Mouse (Mus musculus) heart, postnatal 0 days (tissue): ENCODE measurements around the gene Atmin.

Experiments
- CTCF ChIP-seq: IDR thresholded peaks from 2 replicates; pipeline ENCODE4 v1.5.1; 2016; ENCODE audit warnings: antibody characterized with exemption, control low read depth, low read depth
- EP300 ChIP-seq: IDR thresholded peaks from 2 replicates; pipeline ENCODE4 v1.6.1; 2016; ENCODE audit warnings: antibody characterized with exemption, low read depth

DNA sequence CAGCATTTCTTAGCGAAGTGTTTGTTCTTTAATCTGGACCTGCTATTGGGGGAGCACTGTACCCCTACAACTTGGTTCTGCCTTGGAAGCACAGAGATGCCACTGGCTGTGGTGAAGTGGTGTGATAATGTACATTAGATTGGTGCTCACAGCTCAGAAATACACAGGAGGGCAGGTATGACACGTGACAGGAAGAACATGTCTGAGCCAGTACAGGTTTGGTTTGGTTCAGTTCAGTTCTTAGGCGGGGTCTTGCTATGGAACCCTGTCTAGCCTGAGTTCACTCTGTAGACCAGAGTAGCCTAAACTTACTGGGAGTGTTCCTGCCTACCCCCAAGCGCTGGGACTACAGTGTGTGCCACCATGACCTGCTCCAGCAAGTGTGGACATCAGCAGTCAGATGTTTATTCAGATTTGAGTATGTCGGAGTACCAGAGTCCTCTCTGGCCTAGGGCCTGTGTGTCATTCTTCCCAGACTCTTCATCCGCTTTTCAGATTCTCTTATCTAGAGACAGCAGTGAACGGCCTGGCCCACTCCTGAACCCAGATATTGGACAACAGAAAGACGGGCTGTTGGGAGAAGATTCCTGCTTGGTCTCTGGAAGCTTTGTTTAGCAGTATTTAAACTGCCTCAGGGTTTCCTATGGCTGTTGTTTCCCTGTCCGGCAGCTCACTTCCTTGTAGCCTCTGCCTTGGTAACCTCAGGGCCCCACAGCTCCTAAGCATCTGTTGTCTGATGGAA, 2.1 kb downstream of the Atmin start:
- TF ChIP-seq EP300 (no peak), CTCF (no peak)
